Mouse (Mus musculus) liver, embryonic 16.5 days (tissue): ENCODE measurements around the gene Pmf1. TPM values are rescaled to one million over a fixed set of nuclear protein-coding genes. Genes with fewer than 3 reads are reported as not detected.
A peak's percentile ranks its signal among the peaks of the same experiment; 100 is the strongest.
"Not testable (repeated sequence)": the region's sequence is repeated elsewhere in the genome, so short reads cannot be mapped to it uniquely, and the experiment has no call there.

Source experiments
- ATAC-seq: fragments of 200-750 bp; cut with Nextera tagmentation; 2 replicates; pipeline ENCODE4 v1.8.0; 2017; ENCODE audit warnings: low read depth, mild to moderate bottlenecking, moderate number of reproducible peaks, moderate library complexity
- H3K27ac ChIP-seq: fragments of 300-500 bp; sonication (generic); 2 replicates; pipeline ENCODE4 v1.5.1; 2014; ENCODE audit warnings: mild to moderate bottlenecking, low read length
- H3K27me3 ChIP-seq: fragments of 300-500 bp; sonication (generic); 2 replicates; pipeline ENCODE4 v1.6.1; 2014; ENCODE audit warnings: low read depth, low read length, mixed read lengths; ENCODE audit not compliant: control insufficient read depth, insufficient read depth
- H3K36me3 ChIP-seq: fragments of 300-500 bp; sonication (generic); 2 replicates; pipeline ENCODE4 v1.6.1; 2014; ENCODE audit warnings: mild to moderate bottlenecking; ENCODE audit not compliant: control insufficient read depth, insufficient read depth
- H3K4me1 ChIP-seq: fragments of 300-500 bp; sonication (generic); 2 replicates; pipeline ENCODE4 v1.6.1; 2014; ENCODE audit warnings: low read depth, low read length, mixed read lengths; ENCODE audit not compliant: control insufficient read depth
- H3K4me2 ChIP-seq: fragments of 300-500 bp; sonication (generic); 2 replicates; pipeline ENCODE4 v1.6.1; 2014; ENCODE audit warnings: low read depth, low read length, mixed read lengths
- H3K4me3 ChIP-seq: fragments of 300-500 bp; sonication (generic); 2 replicates; pipeline ENCODE4 v1.5.1; 2014; ENCODE audit warnings: low read depth, mild to moderate bottlenecking, low read length
- H3K9ac ChIP-seq: fragments of 300-500 bp; sonication (generic); 2 replicates; pipeline ENCODE4 v1.6.1; 2014; ENCODE audit warnings: low read depth, low read length
- H3K9me3 ChIP-seq: fragments of 300-500 bp; sonication (generic); replicated peaks from 2 replicates; pipeline ENCODE4 v1.6.1; 2016; ENCODE audit warnings: low read length; ENCODE audit not compliant: control insufficient read depth
- WGBS: fragments of 180-500 bp; shearing (Covaris S2); extraction: QIAGEN DNeasy Blood & Tissue Kit; methylation state at CpG from one replicate; pipeline ENCODE4 v1.1.7; 2014; ENCODE audit not compliant: insufficient replicate concordance; 5-methylcytosine and 5-hydroxymethylcytosine counted together
- polyA plus RNA-seq: library from polyadenylated mRNA; unstranded; fragments of >200 nt; fragmentation: Nextera tagmentation; extraction: Ambion mirVana; gene quantifications from 2 replicates; pipeline ENCODE4 v1.2.1, GENCODE M21; 2015

Gene Pmf1
- polyA plus RNA-seq, 1 experiment from 2014 or later = 69.7 TPM

GRCm38 (mm10) chr3:88442888-88443287 lies 32.8 kb upstream of the Pmf1 start:
- H3K36me3 ChIP-seq = no peaks in the 10 kb centered on the region
- peak; percentile 80 for ATAC-seq
- peaks cover 3% of the 10 kb centered on the region; the same call in 1 of the 2 replicates for H3K27me3 ChIP-seq
- H3K4me2 ChIP-seq = no peak overlapping the region
- H3K4me3 ChIP-seq = no peak overlapping the region
- H3K9ac ChIP-seq = no peak overlapping the region
- H3K4me1 ChIP-seq = peaks cover 11% of the 10 kb centered on the region
- 23% methylated on average over 7 of the region's 7 CpGs for WGBS
- no peaks in the 10 kb centered on the region for H3K9me3 ChIP-seq
- H3K27ac ChIP-seq = no peak overlapping the region

- Histone ChIP-seq H3K27me3 (peaks cover 3% of the 10 kb centered on the region; the same call in 1 of the 2 replicates), H3K36me3 (no peaks in the 10 kb centered on the region), H3K4me2 (no peak overlapping the region), H3K27ac (no peak overlapping the region), H3K4me3 (no peak overlapping the region), H3K4me1 (peaks cover 10% of the 10 kb centered on the region), H3K9me3 (no peaks in the 10 kb centered on the region), H3K9ac (no peak overlapping the region)
- no peak for ATAC-seq
- WGBS = 68% methylated on average over 12 of the region's 12 CpGs
These were observed 32.4 kb upstream of the Pmf1 start for GRCm38 (mm10) chr3:88442488-88442887.

- Histone ChIP-seq H3K9me3 (no peaks in the 10 kb centered on the region), H3K27me3 (peaks cover 3% of the 10 kb centered on the region; the same call in 1 of the 2 replicates), H3K4me3 (no peak overlapping the region; the same call in 1 of the 2 replicates), H3K36me3 (no peaks in the 10 kb centered on the region), H3K4me1 (peaks cover 16% of the 10 kb centered on the region), H3K27ac (no peak overlapping the region), H3K9ac (no peak overlapping the region), H3K4me2 (peak overlapping the region; percentile 30)
- 12% methylated on average over 27 of the region's 27 CpGs for WGBS
- peak; percentile 18; the same call in 1 of the 2 replicates for ATAC-seq
These were observed 30.6 kb upstream of the Pmf1 start for GRCm38 (mm10) chr3:88440500-88441381.

- 53% methylated on average over 4 of the region's 4 CpGs for WGBS
- peaks cover 16% of the 10 kb centered on the region for H3K4me1 ChIP-seq
- no peak overlapping the region for H3K4me2 ChIP-seq
- ATAC-seq = no peak
- H3K27ac ChIP-seq = no peak overlapping the region
- peaks cover 3% of the 10 kb centered on the region; the same call in 1 of the 2 replicates for H3K27me3 ChIP-seq
- no peak overlapping the region for H3K9ac ChIP-seq
- no peaks in the 10 kb centered on the region for H3K36me3 ChIP-seq
- no peaks in the 10 kb centered on the region for H3K9me3 ChIP-seq
- no peak overlapping the region for H3K4me3 ChIP-seq
These were observed 29.5 kb upstream of the Pmf1 start for GRCm38 (mm10) chr3:88439582-88439981.

- H3K36me3 ChIP-seq = no peaks in the 10 kb centered on the region
- no peak overlapping the region for H3K27ac ChIP-seq
- H3K27me3 ChIP-seq = peaks cover 3% of the 10 kb centered on the region; the same call in 1 of the 2 replicates
- H3K4me2 ChIP-seq = no peak overlapping the region
- no peak overlapping the region for H3K4me3 ChIP-seq
- no peak for ATAC-seq
- no peak overlapping the region for H3K9ac ChIP-seq
- 64% methylated on average over 10 of the region's 10 CpGs for WGBS
- no peaks in the 10 kb centered on the region for H3K9me3 ChIP-seq
- H3K4me1 ChIP-seq = peaks cover 14% of the 10 kb centered on the region
These were observed 27.3 kb upstream of the Pmf1 start for GRCm38 (mm10) chr3:88437454-88437853.

- Histone ChIP-seq H3K4me2 (peak overlapping the region; percentile 36; the same call in 1 of the 2 replicates), H3K36me3 (no peaks in the 10 kb centered on the region), H3K9me3 (no peaks in the 10 kb centered on the region), H3K27ac (no peak overlapping the region), H3K27me3 (peaks cover 3% of the 10 kb centered on the region; the same call in 1 of the 2 replicates), H3K4me3 (0 out of 2 replicates have a peak overlapping the region, but pooled peaks have one; percentile 12), H3K4me1 (peaks cover 13% of the 10 kb centered on the region), H3K9ac (no peak overlapping the region)
- 10% methylated on average over 29 of the region's 29 CpGs for WGBS
- ATAC-seq = peak; percentile 32
These were observed 26.5 kb upstream of the Pmf1 start for GRCm38 (mm10) chr3:88436395-88437201.

GRCm38 (mm10) chr3:88435515-88435914 lies 25.4 kb upstream of the Pmf1 start:
- no peak for ATAC-seq
- Histone ChIP-seq H3K36me3 (no peaks in the 10 kb centered on the region), H3K27ac (no peak overlapping the region), H3K9me3 (no peaks in the 10 kb centered on the region), H3K4me1 (peaks cover 5% of the 10 kb centered on the region; the same call in 1 of the 2 replicates), H3K9ac (no peak overlapping the region), H3K4me2 (no peak overlapping the region), H3K4me3 (no peak overlapping the region), H3K27me3 (peaks cover 3% of the 10 kb centered on the region; the same call in 1 of the 2 replicates)
- WGBS = 55% methylated on average over 10 of the region's 10 CpGs

GRCm38 (mm10) chr3:88428639-88429038 lies 18.5 kb upstream of the Pmf1 start:
- not testable (repeated sequence) for H3K9me3 ChIP-seq, ATAC-seq, H3K36me3 ChIP-seq, H3K9ac ChIP-seq, H3K4me2 ChIP-seq, H3K4me3 ChIP-seq, H3K27ac ChIP-seq, H3K27me3 ChIP-seq
- H3K4me1 ChIP-seq = peaks cover 17% of the 10 kb centered on the region
- WGBS = 59% methylated on average over 8 of the region's 8 CpGs
